ENCODE assay signal across 7 mouse cellular contexts in the genomic region with DNA sequence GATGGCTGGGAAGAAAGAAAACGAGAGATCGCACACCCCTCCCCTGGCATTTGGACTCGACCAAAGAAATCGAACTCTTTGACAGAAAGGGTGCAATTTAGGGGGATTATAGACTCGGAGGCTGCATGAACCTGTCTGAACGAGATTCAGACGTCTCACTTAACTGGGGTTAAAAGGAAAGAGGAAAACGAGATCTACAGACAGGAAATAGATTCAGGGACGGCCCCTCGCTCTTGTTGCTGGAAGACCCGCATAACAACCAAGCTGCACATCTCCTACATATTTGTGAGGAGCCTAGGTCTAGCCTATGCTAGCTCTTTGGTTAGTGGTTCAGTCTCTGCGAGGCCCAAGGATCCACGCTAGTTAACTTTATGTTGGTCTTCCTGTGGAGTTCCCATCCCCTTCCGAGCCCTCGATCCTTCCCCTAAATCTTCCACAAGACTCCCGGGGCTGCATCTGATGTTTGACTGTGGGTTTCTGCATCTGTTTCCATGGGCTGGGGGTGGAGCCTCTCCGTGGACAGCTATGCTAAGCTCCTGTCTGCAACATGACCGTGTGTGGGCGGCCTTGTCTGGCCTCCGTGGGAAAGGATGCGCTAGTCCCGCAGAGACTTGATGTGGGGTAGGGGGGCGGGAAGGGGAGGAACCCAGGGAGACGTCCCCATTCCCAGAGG. TPM values are rescaled to one million over a fixed set of nuclear protein-coding genes. Genes with fewer than 3 reads are reported as not detected.
DNase-seq lines count a peak whose midpoint lies in the region; ATAC-seq and TF ChIP-seq lines count a peak whose summit lies in the region.

No protein-coding gene starts in this region.

- 29% methylated on average over 24 of the region's 24 CpGs for whole genome bisulfite sequencing in spleen, adult 2 months
- 3% methylated on average over 24 of the region's 24 CpGs for WGBS in forebrain, embryonic 14.5 days
- 16% methylated on average over 24 of the region's 24 CpGs for WGBS in intestine, postnatal 0 days
- WGBS in midbrain, embryonic 16.5 days, result 3% methylated on average over 24 of the region's 24 CpGs

- H3K9me3 ChIP-seq in forebrain, embryonic 14.5 days (replicated peaks; ENCODE audit: control insufficient read depth, low read length), result no peaks in the 10 kb centered on the region
- no peaks in the 10 kb centered on the region for H3K9me3 ChIP-seq in intestine, postnatal 0 days (ENCODE audit: control insufficient read depth)
- no peaks in the 10 kb centered on the region for H3K9me3 ChIP-seq in midbrain, embryonic 16.5 days (replicated peaks; ENCODE audit: control insufficient read depth, low read length, poor library complexity, severe bottlenecking)

- ATAC-seq in forebrain, embryonic 14.5 days, result peak; percentile 13; the same call in 1 of the 2 replicates
- ATAC-seq in intestine, postnatal 0 days, result peak; percentile 1; the same call in 1 of the 2 replicates
- ATAC-seq in midbrain, embryonic 16.5 days, result peak; percentile 26; the same call in 1 of the 2 replicates

- TF ChIP-seq CTCF in spleen, adult 2 months (IDR thresholded peaks at IDR 0.05; ENCODE audit: extremely low read depth, insufficient read depth, insufficient read length, insufficient replicate concordance), result no peak
- no peak for TF ChIP-seq CTCF in intestine, postnatal 0 days (IDR thresholded peaks at IDR 0.05; ENCODE audit: low read depth)

- peak overlapping the region; percentile 49 for H3K9ac ChIP-seq in forebrain, embryonic 14.5 days (ENCODE audit: low read length)
- 0 out of 2 replicates have a peak overlapping the region, but pooled peaks have one; percentile 17 for H3K9ac ChIP-seq in intestine, postnatal 0 days (ENCODE audit: low read depth, low read length)
- H3K9ac ChIP-seq in midbrain, embryonic 16.5 days (ENCODE audit: low read depth, low read length), result peak overlapping the region; percentile 43

- H3K27me3 ChIP-seq in spleen, adult 2 months (ENCODE audit: control insufficient read depth, insufficient read depth, low read length), result no peaks in the 10 kb centered on the region
- H3K27me3 ChIP-seq in forebrain, embryonic 14.5 days (replicated peaks; ENCODE audit: control insufficient read depth, insufficient read depth, low read length), result no peaks in the 10 kb centered on the region
- H3K27me3 ChIP-seq in intestine, postnatal 0 days (replicated peaks; ENCODE audit: control insufficient read depth, insufficient read depth, low read length), result no peaks in the 10 kb centered on the region
- no peaks in the 10 kb centered on the region for H3K27me3 ChIP-seq in midbrain, embryonic 16.5 days (ENCODE audit: control insufficient read depth, insufficient read depth, low read depth, low read length)

- H3K4me2 ChIP-seq in forebrain, embryonic 14.5 days (ENCODE audit: low read length), result peak overlapping the region; percentile 48
- H3K4me2 ChIP-seq in intestine, postnatal 0 days (replicated peaks; ENCODE audit: low read depth), result peak overlapping the region; percentile 68
- H3K4me2 ChIP-seq in midbrain, embryonic 16.5 days (ENCODE audit: low read length), result peak overlapping the region; percentile 57

- no peak for TF ChIP-seq POLR2A in spleen, adult 2 months (IDR thresholded peaks at IDR 0.05; ENCODE audit: low read depth, low read length)

- no peaks in the 10 kb centered on the region for H3K4me1 ChIP-seq in spleen, adult 2 months (ENCODE audit: control insufficient read depth, insufficient read depth, insufficient read length)
- peaks cover 17% of the 10 kb centered on the region for H3K4me1 ChIP-seq in forebrain, embryonic 14.5 days (ENCODE audit: control insufficient read depth, insufficient read depth, low read length)
- no peaks in the 10 kb centered on the region; the same call in 1 of the 2 replicates for H3K4me1 ChIP-seq in intestine, postnatal 0 days (replicated peaks; ENCODE audit: control insufficient read depth, insufficient read depth, low read length)
- H3K4me1 ChIP-seq in midbrain, embryonic 16.5 days (ENCODE audit: control insufficient read depth, insufficient read depth, low read length), result peaks cover 5% of the 10 kb centered on the region; the same call in 1 of the 2 replicates

- no peaks in the 10 kb centered on the region for H3K36me3 ChIP-seq in spleen, adult 2 months (ENCODE audit: control insufficient read depth, insufficient read depth, low read length)
- no peaks in the 10 kb centered on the region for H3K36me3 ChIP-seq in forebrain, embryonic 14.5 days (ENCODE audit: control insufficient read depth, insufficient read depth, low read length)
- H3K36me3 ChIP-seq in intestine, postnatal 0 days (ENCODE audit: control insufficient read depth, insufficient read depth), result no peaks in the 10 kb centered on the region
- H3K36me3 ChIP-seq in midbrain, embryonic 16.5 days (ENCODE audit: control insufficient read depth, insufficient read depth, low read length), result no peaks in the 10 kb centered on the region

- H3K27ac ChIP-seq in spleen, adult 2 months (ENCODE audit: insufficient read depth, low read length), result no peak overlapping the region
- H3K27ac ChIP-seq in forebrain, embryonic 14.5 days (ENCODE audit: low read depth, low read length), result peak overlapping the region; percentile 95
- H3K27ac ChIP-seq in intestine, postnatal 0 days (ENCODE audit: low read depth, low read length), result peak overlapping the region; percentile 5; the same call in 1 of the 2 replicates
- H3K27ac ChIP-seq in midbrain, embryonic 16.5 days (ENCODE audit: low read length), result peak overlapping the region; percentile 96

- DNase-seq in spleen, adult 2 months (ENCODE audit: low read depth in 1 of 2, low spot score in 2 of 2), result no peak
- DNase-seq in spleen, postnatal 14 days (ENCODE audit: low spot score in 2 of 2), result no peak
- DNase-seq in cerebellum, adult 11-12 months, result peak; percentile 38
- DNase-seq in forebrain, embryonic 14.5 days (ENCODE audit: low spot score), result peak; percentile 32
- DNase-seq in urinary bladder, postnatal 10 days (ENCODE audit: low spot score), result no peak

- peak overlapping the region; percentile 80 for H3K4me3 ChIP-seq in spleen, adult 2 months (ENCODE audit: extremely low read depth, insufficient read depth, insufficient read length)
- H3K4me3 ChIP-seq in forebrain, embryonic 14.5 days (ENCODE audit: low read depth, low read length), result peak overlapping the region; percentile 55
- H3K4me3 ChIP-seq in intestine, postnatal 0 days (ENCODE audit: low read depth, low read length), result peak overlapping the region; percentile 64
- peak overlapping the region; percentile 59 for H3K4me3 ChIP-seq in midbrain, embryonic 16.5 days (ENCODE audit: low read depth, low read length)

RNA-seq across cellular contexts. Expression of a gene that starts 42.4 kb away (rescaled TPM):
- 2.6 and 4.1 TPM in 2 replicates for polyA plus RNA-seq in spleen, adult 2 months (2012; rRNA removed)
- polyA plus RNA-seq in forebrain, embryonic 14.5 days (2014; fragmentation: Nextera tagmentation; extraction: Ambion mirVana), result 13.8 and 15.0 TPM in 2 replicates
- 7.5 and 8.6 TPM in 2 replicates for polyA plus RNA-seq in intestine, postnatal 0 days (2015; fragmentation: Nextera tagmentation; extraction: Ambion mirVana)
- polyA plus RNA-seq in midbrain, embryonic 16.5 days (2015; fragmentation: Nextera tagmentation; extraction: Ambion mirVana), result 13.4 and 13.8 TPM in 2 replicates

RNA-seq across cellular contexts. Expression of a gene that starts 42.6 kb away (rescaled TPM):
- 2.6 and 2.7 TPM in 2 replicates for polyA plus RNA-seq in spleen, adult 2 months (2012; rRNA removed)
- 13.0 and 14.3 TPM in 2 replicates for polyA plus RNA-seq in forebrain, embryonic 14.5 days (2014; fragmentation: Nextera tagmentation; extraction: Ambion mirVana)
- polyA plus RNA-seq in intestine, postnatal 0 days (2015; fragmentation: Nextera tagmentation; extraction: Ambion mirVana), result 5.8 and 5.9 TPM in 2 replicates
- 13.1 and 14.1 TPM in 2 replicates for polyA plus RNA-seq in midbrain, embryonic 16.5 days (2015; fragmentation: Nextera tagmentation; extraction: Ambion mirVana)

Comparison
In these comparisons a context has a peak if more than half of its experiments do, and no peak if none do; other contexts are left out.
1. DNase-seq: peak in cerebellum, adult 11-12 months (single experiment) and forebrain, embryonic 14.5 days (single experiment); none in spleen, adult 2 months (0 of 2), spleen, postnatal 14 days (0 of 2) and urinary bladder, postnatal 10 days (single experiment).
2. Peak in every context shown above with its lines, with median percentiles within 50 percentile points of each other: H3K4me3 ChIP-seq, ATAC-seq, H3K4me2 ChIP-seq and H3K9ac ChIP-seq.